Mouse (Mus musculus): ENCODE results near the gene Psg22. TPM values are rescaled to one million over a fixed set of nuclear protein-coding genes. Genes with fewer than 3 reads are reported as not detected.

Gene Psg22
- total RNA-seq, 4 experiments from 2014 or later, result not detected

Other genes with a start within 250 kb of the Psg22 start
- not detected for gene Psg26, start 233.9 kb upstream of the Psg22 start, total RNA-seq (2022)
- not detected for gene Psg25, start 185.8 kb upstream of the Psg22 start, total RNA-seq (2022)
- gene Psg27, start 150.8 kb upstream of the Psg22 start, total RNA-seq (2022), result not detected
- not detected for gene Psg23, start 101.6 kb upstream of the Psg22 start, total RNA-seq (2022)
- not detected for gene Psg21, start 61.4 kb upstream of the Psg22 start, total RNA-seq (2022)
- gene Psg20, start 31.9 kb upstream of the Psg22 start, total RNA-seq (2022), result not detected
- gene Psg19, start 80.4 kb downstream of the Psg22 start, total RNA-seq (2022), result not detected
- gene Psg17, start 103.5 kb downstream of the Psg22 start, total RNA-seq (2022), result not detected
- 1 to 10 TPM; 1.8 to 2.8 (median 2.1) TPM for gene Mill2, start 121.9 kb downstream of the Psg22 start, total RNA-seq (2022)
- gene Pglyrp1, start 153.2 kb downstream of the Psg22 start, total RNA-seq (2022), result under 1 TPM in 2 of 4 experiments, not detected in 2; 0.39 to 0.45 TPM
- gene Ccdc61, start 192.3 kb downstream of the Psg22 start, total RNA-seq (2022), result 1 to 10 TPM; 4.0 to 5.6 (median 4.7) TPM
- 1 to 10 TPM in 1 of 4 experiments, under 1 TPM in 3; 0.63 to 1.4 (median 0.97) TPM for gene Nova2, start 207.8 kb downstream of the Psg22 start, total RNA-seq (2022)

All from gastrocnemius, adult 8-10 months (tissue).